Mouse (Mus musculus) T-cell, adult 2 months (primary cell): ENCODE data around the gene Sct.
A peak's percentile ranks its signal among the peaks of the same experiment; 100 is the strongest.

ENCODE experiments used
- DNase-seq: peaks from one replicate; pipeline ENCODE4 v3.0.0; 2022; ENCODE audit warnings: low spot score

The Sct gene

DNA sequence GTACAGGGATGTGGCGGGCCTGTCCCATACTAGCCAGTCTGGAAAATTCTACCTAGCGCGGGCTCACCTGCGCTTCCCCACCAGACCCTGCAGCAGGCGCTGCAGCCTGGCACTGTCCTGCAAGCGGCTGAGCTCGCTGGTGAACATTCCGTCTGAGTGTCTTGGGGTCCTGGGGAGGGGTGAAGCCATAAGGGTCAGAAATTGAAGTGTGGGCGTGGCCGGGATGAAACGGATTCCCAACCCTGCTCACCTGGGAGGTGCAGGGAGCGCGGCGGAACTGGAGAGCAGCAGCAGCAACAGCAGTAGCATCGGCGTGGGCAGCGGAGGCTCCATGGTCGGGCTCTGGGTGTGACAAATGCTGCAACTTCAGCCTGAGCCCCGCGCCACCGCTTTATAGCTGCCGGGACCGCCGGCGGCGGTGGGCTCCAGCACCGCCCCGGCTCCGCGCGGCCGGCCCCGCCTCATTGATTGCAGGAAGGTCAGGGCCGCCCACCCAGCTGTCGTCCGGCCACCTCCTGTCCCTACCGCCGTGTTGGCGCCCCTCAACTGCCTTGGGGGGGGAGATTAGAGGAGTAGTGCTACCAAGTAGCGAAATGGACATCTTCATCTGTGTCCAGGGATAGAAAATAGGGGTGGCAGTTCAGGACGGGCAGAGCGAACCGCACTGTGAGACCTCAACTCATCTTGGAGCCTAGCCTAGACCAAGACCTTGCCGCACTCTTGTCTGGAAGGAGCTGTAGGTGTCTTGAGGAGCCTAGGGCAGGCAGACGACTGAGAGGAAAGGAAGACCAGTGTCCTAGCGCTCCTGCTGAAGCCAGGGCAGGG is at the start of gene Sct:
TSS of gene Sct (minus strand) at position 368 of the 825 bp plus-strand sequence.
- peak; percentile 31 for DNase-seq

DNA sequence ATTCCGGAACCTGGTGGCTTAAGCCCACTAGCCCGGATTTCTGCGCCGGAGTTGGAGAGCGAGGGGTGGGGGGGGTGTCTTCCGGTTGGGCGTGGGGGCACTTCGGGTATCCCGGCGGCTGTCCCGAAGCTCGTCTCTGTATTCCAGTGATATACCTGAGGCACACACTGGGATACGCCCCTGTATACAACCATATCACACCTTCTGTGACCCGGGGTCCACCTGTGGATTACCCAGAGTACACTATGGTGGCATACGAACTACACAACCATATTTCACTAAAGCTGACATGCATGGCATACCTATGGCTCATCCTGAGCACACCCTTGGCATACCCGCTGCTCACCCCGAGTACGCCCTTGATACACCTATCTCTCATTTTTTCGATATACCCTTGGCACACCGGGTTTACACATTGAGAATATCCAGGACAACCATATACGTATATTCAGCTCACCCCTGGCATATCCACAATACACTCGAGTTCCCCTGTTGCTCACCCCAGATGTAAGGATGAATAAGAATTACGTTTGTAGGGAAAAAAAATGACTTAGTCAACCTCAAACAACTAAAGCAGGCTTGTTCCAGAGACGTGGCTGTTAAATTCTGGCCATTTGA is 49.5 kb upstream of the Sct start:
- DNase-seq, result no peak

DNA sequence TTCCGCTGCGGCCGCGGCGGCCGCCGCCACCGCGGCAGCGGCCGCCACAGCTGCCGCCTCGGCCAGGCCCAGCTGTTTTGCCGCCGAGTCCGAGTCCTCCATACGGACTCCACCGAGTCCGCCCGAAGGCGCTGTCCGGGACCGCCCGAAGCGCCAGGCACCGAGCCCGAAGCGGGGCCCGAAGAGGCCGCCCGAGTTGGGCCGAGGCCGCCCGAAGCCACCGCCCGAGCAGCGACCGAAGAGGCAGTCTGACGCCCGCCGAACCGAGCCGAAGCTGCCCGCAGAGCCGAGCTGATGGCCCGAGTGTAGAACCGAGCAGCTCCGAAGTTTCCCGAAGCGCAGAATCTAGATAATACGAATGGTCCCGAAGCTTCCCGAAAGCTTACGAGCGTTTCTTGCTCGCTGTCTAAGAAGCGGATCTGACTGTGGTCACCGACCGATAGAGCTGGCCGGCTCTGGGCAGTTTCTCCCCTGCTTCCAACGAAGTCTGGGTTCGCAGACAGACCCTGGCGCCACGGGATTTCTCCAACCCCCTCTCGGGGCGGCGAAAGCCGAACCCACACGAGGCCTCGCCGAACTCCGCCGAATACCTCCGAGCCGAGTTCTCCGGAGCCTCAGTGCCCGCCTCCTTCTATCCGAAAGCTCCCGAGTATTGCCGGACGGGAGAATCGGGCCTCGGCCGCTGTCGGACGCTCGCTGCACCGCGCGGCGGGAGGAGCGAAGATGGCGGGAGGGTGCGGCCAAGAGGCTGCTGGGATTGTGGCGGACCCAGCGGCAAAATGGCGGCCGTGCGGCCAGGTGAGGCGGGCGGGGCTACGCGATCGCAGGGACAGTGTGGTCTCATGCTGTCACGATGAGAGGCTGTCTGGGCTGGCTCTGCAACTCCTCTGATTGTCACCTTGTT is 48.8 kb upstream of the Sct start, which contains the start of the genes Deaf1 and Tmem80:
TSS of gene Deaf1 (minus strand) at position 222 of the 904 bp plus-strand sequence.
TSS of gene Tmem80 (plus strand) at position 271 of the 904 bp plus-strand sequence.
- DNase-seq, result peak; percentile 97

DNA sequence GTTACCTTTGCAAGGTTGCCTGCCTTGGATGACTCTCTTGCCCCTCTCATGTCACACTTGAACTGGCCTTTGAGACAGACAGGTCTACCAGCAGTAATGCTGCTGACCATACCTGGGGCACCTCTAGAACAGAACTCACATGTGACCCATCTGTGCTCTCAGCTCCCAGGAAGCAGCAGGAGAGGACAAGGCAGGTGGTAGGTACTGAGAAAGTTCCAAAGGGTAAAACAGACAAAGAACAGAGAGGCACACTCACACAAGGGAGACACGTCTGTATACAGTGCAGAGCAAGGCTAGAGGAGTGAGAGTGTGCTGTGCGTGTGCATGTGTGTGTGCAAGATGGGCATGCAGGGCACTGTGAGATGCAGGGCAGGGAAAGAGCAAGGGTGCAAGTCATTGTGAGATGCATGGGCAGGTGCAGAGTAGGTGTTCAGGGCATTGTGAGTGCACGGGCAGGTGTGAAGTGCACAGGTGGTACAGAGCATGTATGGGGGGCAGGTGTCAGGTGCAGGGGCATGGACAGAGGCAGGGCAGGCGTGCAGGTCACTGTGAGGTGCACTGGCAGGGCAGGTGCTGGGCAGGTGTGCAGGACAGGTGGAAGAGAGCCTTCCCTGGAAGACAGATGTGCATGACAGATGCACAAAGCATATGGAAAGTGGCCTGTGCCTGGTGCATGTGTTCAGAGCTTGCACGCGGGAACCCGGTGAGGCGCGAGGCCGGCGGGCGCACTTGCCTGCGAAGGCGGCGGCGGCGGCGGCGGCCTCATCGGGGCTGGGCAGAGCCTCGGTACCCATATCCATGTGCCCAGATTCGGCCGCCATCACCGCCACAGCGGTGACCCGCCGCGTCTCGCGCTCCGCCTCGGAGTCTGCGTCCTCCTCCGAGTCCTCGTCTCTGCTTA is 47.9 kb upstream of the Sct start:
- peak; percentile 44 for DNase-seq

DNA sequence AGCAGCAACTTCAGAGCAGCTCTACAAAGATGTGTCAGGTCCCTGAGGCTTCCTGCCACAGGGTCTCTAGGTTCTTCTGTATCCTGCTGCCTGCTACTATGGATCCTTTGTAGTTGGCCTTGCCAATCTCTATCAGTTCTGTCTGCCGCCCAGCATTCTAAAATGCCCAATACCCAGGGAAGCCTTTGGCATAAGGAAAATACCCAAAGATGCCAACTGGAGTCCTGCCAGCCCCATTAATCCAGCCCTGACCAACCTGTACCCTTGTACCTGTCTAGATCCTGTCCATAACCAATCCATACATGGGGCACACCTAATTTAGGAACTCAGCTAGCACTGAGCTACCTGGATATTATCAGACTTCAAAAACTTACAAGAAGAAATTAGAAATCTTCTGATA is 45.8 kb upstream of the Sct start:
- no peak for DNase-seq

DNA sequence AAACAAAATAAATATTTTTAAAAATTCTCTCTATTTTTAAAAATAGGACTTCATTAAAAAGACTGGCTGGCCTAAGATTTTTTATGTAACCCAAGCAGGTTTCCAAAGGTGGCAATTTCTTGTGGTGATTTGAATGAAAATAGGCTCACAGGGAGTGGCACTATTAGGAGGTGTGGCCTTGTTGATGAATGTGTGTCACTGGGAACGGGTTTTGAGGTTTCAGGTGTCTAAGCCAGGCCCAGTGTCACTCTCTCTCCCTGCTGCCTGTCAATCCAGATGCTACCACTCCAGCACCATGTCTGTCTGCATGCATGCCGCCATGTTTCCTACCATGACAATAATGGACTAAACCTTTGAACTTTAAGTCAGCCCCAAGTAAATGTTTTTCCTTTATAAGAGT is 40.5 kb upstream of the Sct start:
- DNase-seq, result no peak

DNA sequence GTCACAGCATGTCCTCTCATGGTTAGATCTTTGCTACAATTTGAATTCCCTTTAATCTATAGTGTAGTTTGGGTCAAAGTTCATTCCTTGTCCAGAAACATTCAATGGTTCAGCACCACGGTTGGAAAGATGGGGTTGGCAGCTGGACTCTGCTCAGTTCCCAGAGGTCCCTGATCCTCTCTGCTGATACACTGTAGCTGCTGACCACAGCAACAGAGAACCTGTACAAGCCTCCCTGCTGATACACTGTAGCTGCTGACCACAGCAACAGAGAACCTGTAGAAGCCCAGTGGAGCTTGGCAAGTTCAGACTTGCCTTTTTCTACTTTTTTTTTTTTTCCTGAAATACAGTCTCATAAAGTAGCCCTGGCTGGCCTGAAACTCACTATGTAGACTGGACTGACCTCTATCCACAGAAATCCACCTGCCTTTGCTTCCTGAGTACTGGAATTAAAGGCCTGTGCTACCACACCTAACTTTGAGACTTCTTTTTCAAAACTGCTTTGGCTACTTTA is 38.7 kb upstream of the Sct start:
- no peak for DNase-seq

DNA sequence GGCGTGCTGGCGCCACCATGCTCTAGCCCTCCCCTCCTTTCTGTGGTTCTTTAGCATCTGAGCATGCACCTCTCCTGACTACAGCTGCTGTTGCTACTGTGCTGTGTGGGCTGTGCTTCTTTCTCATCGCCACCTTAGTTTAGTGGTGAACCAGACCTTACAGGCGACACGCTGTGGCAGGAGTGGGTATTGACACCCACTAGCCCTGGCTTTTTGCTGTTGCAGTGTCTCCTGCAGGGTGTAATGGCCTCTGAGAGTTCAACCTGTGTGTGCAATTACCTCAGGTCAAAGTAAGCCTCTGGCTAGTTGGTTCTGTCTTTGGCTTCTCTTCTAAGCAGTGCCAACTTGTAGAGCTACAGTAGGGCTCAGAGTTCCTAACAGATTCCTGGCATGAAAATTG is 37.0 kb upstream of the Sct start:
- peak; percentile 72 for DNase-seq

DNA sequence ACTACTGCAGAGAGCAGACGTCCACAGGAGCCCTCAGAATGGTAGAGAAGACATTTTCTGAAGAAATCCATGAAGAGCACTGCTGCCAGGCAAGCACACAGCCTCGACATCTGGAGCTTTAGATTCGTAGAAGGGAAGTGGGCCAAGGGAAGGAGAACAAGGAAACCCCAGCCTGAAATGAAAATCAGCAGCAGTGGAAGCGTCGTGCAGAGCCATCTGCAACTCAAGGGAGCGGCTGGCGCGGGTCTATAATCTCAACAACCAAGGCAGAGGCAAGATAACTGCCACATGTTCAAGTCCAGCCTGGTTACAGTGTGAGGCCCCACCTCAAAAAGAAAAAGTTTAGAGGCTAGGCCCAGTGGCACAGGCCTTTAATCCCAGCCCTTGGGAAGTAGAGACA is 36.1 kb upstream of the Sct start:
- no peak for DNase-seq

DNA sequence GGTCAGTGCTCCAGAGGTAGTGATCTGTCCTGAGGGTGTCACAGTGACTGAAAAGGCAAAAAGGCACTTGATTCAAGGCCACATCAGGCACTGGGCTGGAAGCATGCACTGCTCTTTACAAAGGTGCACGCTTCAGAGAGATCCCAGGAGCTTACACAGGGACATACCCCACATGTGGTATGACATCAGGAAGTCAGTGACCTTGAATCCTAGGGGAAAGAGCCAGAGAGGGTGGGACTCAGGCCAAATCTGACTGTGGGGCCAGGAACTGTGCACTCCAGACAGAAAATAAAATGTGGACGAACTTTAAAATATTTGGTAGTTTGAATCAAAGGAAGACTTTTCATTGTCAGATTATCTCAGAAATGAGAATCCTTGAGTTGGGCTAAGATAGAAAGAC is 35.5 kb upstream of the Sct start:
- DNase-seq, result no peak

DNA sequence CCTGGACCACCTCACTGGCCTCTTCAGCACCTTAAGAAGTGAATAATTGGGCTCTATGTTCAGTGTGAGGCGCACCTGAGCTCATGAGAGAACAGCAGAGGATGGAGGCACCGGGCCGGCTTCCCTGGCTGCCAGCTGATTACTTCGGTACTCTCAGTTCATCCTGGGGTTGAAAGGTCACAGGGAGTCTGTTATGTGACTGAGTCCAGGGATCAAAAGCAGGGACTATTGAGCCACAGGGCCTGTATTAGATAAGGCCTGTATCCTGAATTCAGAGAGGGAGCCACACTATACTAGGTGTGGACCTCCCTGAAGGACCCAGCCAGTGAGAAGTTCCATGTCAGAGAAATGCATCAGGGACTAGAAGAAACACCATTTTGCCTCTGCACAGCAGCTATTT is 25.6 kb upstream of the Sct start:
- no peak for DNase-seq

DNA sequence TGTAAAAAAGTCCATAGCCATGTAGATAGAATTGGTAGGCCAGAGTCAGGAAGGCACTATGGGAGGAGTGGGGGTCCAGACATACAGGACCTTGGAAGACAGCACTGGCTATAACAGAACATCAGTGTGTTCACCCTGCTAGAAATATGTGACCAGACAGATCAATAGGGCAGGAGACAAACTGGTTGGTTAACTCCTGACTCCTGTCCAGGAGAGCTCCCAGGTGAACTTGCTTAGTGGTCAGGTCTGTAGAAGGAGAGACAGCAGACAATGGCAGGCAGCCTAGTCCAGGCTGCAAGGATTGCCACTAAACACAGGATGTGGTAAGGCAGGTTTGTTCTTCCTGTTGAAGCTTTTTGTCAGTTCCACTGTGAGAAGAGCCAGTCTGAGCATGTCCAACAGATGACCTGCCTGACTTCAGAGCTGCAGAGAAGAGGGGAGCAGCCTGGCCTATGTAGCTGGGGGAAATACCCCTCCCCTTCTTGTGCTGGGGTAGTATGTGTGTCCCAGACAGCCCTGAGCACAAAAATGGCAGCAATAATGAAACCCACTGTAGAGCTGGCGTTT is 23.9 kb upstream of the Sct start:
- DNase-seq, result peak; percentile 65

DNA sequence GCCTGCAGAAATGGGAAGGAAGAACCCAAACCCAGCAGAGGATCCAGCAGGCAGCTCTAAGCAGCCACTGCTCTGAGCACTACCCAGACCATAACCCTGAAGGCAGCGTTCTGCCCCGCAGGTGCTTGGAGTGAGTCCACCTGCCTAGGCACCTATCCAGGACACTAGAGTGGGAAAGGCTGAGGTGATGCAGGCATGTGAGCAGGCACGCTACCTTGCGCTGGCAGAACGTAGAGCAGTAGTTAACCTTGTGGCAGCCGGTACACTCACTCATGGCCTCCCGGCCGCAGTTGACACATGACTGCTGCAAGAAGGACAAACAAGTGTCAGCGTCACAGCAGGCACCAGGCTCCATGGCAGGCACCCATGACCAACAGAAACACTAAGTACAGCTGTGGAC is 22.5 kb upstream of the Sct start:
- DNase-seq, result no peak

DNA sequence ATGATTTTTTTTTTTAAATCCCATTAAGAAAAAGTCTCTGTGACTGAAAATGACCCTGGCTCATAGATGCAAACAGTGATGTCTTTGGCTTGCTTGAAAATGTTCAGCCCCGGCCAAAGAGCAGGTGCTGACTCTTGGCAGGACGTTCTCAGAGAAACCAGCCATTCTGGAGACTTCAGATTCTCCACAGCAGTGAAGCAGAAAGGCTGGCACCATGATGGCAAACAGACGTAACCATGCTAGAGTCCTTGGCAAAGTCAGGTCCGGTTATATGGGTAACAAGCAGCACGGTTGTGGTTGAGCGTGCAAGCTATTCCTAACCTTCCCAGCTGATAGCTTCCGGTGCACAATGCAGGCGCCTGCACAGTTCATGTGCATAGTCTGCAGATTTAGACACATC is 20.2 kb upstream of the Sct start:
- DNase-seq, result no peak

DNA sequence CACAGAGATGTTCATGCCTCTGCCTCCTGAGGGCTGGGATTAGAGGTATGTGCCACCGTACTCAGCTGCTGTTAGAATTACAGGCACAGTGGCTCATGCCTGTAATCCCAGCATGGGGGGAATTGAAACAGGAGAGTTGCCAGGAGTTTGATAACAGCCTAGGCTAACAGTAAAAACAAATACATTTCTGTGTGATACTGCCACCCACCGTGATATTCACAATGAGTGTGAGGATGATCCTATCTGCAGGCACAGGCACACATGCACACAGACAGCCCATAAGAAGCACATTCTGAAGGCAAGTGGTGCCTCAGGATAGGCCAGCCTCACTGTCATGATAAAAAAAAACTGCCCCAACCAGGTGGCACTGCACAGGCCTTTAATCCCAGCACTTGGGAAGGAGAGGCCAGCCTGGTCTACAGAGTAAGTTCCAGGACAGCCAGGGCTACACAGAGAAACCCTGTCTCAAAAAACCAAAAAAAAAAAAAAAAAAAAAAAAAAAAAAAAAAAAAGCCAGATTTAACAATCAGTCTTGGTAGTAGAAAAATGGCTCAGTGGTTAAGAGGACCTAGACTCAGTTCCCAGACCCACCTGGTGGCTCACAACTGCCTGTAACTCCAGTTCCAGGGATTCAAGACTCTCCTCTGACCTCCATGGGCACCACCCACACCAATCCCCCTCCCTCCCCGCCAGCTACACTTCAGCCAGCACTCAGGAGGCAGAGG is 19.2 kb upstream of the Sct start:
- DNase-seq, result no peak

DNA sequence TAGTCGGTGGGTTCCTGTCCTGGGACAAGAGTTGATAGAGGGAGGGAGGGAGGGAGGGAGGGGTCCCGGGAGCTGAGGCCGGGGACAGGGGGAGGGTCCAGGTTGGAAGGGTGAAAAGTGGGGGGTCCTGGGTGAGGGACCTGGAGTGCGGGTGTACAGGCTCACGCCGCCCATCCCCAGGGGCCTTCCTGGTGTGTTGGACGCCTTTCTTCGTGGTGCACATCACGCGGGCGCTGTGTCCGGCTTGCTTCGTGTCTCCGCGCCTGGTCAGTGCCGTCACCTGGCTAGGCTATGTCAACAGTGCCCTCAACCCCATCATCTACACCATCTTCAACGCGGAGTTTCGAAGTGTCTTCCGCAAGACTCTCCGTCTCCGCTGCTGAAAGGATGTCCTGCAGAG is 15.5 kb upstream of the Sct start:
- DNase-seq, result no peak

DNA sequence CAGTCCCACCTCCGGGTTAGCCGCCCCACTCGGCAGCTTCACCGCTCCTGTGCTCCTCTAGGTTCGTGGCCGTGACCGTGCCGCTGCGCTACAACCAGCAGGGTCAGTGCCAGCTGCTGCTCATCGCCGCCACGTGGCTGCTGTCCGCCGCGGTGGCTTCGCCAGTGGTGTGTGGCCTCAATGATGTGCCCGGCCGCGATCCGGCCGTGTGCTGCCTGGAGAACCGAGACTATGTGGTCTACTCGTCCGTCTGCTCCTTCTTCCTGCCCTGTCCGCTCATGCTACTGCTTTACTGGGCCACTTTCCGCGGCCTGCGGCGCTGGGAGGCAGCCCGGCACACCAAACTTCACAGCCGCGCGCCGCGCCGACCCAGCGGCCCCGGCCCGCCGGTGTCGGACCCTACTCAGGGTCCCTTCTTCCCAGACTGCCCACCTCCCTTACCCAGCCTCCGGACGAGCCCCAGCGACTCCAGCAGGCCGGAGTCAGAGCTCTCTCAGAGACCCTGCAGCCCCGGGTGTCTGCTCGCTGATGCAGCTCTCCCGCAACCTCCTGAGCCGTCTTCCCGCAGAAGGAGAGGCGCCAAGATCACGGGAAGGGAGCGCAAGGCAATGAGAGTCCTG is 15.0 kb upstream of the Sct start:
- DNase-seq, result no peak

DNA sequence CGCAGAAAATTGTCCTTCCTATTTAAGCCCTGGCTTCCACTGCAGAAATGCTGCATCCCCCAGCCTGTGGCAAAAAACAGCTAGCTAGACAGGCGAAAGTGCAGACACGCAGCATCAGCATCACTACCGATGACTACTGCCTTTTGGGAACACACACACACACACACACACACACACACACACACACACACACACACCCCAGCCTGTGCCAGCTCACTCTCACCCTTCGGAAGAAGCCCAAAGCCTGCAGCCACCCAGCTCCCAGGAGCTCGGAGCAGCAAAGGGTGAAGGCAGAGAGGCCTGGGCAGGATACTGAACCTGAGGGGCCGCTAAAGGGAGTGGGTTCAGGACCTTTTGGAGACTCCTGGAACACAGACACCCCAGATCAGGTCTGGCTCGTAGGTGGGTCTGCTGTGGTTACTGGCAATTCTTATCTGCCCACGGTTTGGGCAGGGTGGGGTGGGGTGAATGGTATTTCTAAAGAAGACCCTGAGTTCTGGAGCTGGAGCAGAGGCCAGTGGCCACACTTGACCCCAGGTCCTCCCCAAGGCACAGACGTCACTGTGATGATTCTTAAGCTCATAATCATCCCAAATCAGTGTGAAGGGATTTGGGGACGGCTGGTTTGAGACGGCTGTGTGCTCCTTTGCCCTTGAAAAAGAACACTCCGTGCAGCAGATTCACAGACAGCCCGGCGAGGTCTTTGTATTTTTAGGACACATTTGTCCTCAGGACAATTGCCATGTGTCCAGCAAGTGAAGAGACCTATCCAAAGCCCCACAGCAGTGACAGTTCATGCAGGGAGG is 13.9 kb upstream of the Sct start:
- DNase-seq, result no peak
